Mouse (Mus musculus) midbrain, embryonic 12.5 days (tissue): ENCODE measurements around the gene 4930455H04Rik. TPM values are rescaled to one million over a fixed set of nuclear protein-coding genes. Genes with fewer than 3 reads are reported as not detected.

Experiments used
- ATAC-seq: fragments of 200-750 bp; cut with Nextera tagmentation; 2 replicates; pipeline ENCODE4 v1.8.0; 2017; ENCODE audit warnings: low read depth, moderate TSS enrichment, moderate library complexity; ENCODE audit not compliant: low FRiP score
- H3K27ac ChIP-seq: fragments of 300-500 bp; sonication (generic); replicated peaks from 2 replicates; pipeline ENCODE4 v1.5.1; 2016; ENCODE audit warnings: mild to moderate bottlenecking
- H3K27me3 ChIP-seq: fragments of 300-500 bp; sonication (generic); 2 replicates; pipeline ENCODE4 v1.6.1; 2016; ENCODE audit warnings: mild to moderate bottlenecking
- H3K36me3 ChIP-seq: fragments of 300-500 bp; sonication (generic); 2 replicates; pipeline ENCODE4 v1.6.1; 2016
- H3K4me1 ChIP-seq: fragments of 300-500 bp; sonication (generic); 2 replicates; pipeline ENCODE4 v1.6.1; 2016
- H3K4me2 ChIP-seq: fragments of 300-500 bp; sonication (generic); replicated peaks from 2 replicates; pipeline ENCODE4 v1.6.1; 2016; ENCODE audit warnings: mild to moderate bottlenecking, moderate library complexity
- H3K4me3 ChIP-seq: fragments of 300-500 bp; sonication (generic); 2 replicates; pipeline ENCODE4 v1.5.1; 2016; ENCODE audit warnings: mild to moderate bottlenecking
- H3K9ac ChIP-seq: fragments of 300-500 bp; sonication (generic); replicated peaks from 2 replicates; pipeline ENCODE4 v1.6.1; 2016; ENCODE audit warnings: mild to moderate bottlenecking, moderate library complexity
- H3K9me3 ChIP-seq: fragments of 300-500 bp; sonication (generic); 2 replicates; pipeline ENCODE4 v1.6.1; 2016; ENCODE audit warnings: mild to moderate bottlenecking
- WGBS: fragments of 180-500 bp; shearing (Covaris S2); methylation state at CpG from one replicate; pipeline ENCODE4 v1.1.7; 2016; 5-methylcytosine and 5-hydroxymethylcytosine counted together
- polyA plus RNA-seq: library from polyadenylated mRNA; unstranded; fragments of >200 nt; fragmentation: Nextera tagmentation; extraction: Ambion mirVana; gene quantifications from 2 replicates; pipeline ENCODE4 v1.2.1, GENCODE M21; 2016

Gene 4930455H04Rik
- polyA plus RNA-seq, result not detected in 2 replicates

- ATAC-seq, result no peak
- Histone ChIP-seq H3K27me3 (no peaks in the 10 kb centered on the region), H3K9me3 (no peaks in the 10 kb centered on the region), H3K36me3 (no peaks in the 10 kb centered on the region), H3K4me1 (peaks cover 14% of the 10 kb centered on the region), H3K9ac (peak within 1 kb of the TSS; percentile 39; the same call in 1 of the 2 replicates), H3K4me2 (peak within 1 kb of the TSS; percentile 54), H3K27ac (peak within 1 kb of the TSS; percentile 75), H3K4me3 (peak within 1 kb of the TSS; percentile 36)
- WGBS, result 69% methylated on average over 4 of the region's 4 CpGs
These were observed at the start of gene 4930455H04Rik for GRCm38 (mm10) chr3:116967967-116968366. TSS of gene 4930455H04Rik (plus strand) at chr3:116968267.

DNA sequence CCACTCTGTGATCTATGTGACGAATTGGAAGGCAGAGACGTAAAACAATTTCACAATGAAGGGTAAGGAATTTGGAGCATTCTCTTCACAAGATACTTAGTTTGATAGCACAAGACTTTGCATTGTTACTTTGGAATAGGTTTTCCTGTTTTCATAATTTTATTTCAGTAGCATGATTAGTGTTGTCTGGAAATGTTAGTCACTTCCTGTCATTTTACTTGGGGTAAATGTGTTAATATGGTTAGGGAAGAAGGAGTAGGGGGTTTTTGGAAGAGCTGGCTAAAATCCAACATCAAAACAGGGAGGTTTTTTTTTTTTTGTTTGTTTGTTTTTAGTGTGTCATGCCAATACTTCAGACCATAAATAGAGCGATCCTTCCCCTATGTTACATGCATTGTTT lies 46.5 kb upstream of the 4930455H04Rik start:
- H3K27ac ChIP-seq, result no peak overlapping the region
- H3K4me3 ChIP-seq, result no peak overlapping the region
- H3K9ac ChIP-seq, result no peak overlapping the region
- H3K4me2 ChIP-seq, result no peak overlapping the region
- H3K9me3 ChIP-seq, result no peaks in the 10 kb centered on the region
- H3K27me3 ChIP-seq, result no peaks in the 10 kb centered on the region
- WGBS, result 90% methylated on average over 3 of the region's 3 CpGs
- no peaks in the 10 kb centered on the region for H3K4me1 ChIP-seq
- no peak for ATAC-seq
- H3K36me3 ChIP-seq, result no peaks in the 10 kb centered on the region

- Histone ChIP-seq H3K4me1 (no peaks in the 10 kb centered on the region), H3K27me3 (no peaks in the 10 kb centered on the region), H3K9me3 (no peaks in the 10 kb centered on the region), H3K36me3 (no peaks in the 10 kb centered on the region), H3K4me3 (no peak overlapping the region), H3K27ac (no peak overlapping the region), H3K4me2 (no peak overlapping the region), H3K9ac (no peak overlapping the region)
- ATAC-seq, result no peak
- 91% methylated on average over 12 of the region's 12 CpGs for WGBS
These were observed 45.0 kb upstream of the 4930455H04Rik start for GRCm38 (mm10) chr3:116923042-116923441.

GRCm38 (mm10) chr3:116928994-116929393 lies 39.1 kb upstream of the 4930455H04Rik start:
- WGBS, result 81% methylated on average over 4 of the region's 4 CpGs
- H3K36me3 ChIP-seq, result no peaks in the 10 kb centered on the region
- H3K9ac ChIP-seq, result no peak overlapping the region
- no peaks in the 10 kb centered on the region for H3K4me1 ChIP-seq
- ATAC-seq, result no peak
- H3K9me3 ChIP-seq, result no peaks in the 10 kb centered on the region
- no peaks in the 10 kb centered on the region for H3K27me3 ChIP-seq
- no peak overlapping the region for H3K4me3 ChIP-seq
- no peak overlapping the region for H3K4me2 ChIP-seq
- H3K27ac ChIP-seq, result no peak overlapping the region

DNA sequence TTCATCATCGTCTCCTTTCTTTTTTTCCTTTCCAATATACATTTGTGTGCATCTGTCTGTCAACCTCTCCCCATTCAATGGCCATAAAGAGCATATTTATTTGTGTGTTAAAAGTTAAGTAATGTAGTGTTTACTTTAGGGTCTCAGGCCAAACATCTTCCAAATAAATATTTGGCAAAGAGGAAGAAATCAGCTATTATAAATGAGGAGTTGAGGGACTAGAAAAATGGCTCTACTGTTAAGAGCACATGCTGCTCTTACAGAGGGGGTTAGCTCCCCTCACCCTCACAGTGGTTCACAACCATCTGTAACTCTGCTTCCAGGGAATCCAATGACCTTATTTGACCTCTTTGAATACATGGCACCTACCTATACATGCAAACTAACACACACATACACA lies 34.9 kb upstream of the 4930455H04Rik start:
- 88% methylated on average over 1 of the region's 1 CpGs for WGBS
- no peak overlapping the region for H3K4me3 ChIP-seq
- no peak overlapping the region for H3K27ac ChIP-seq
- no peaks in the 10 kb centered on the region for H3K36me3 ChIP-seq
- no peak overlapping the region for H3K4me2 ChIP-seq
- H3K9ac ChIP-seq, result no peak overlapping the region
- H3K27me3 ChIP-seq, result no peaks in the 10 kb centered on the region
- H3K9me3 ChIP-seq, result no peaks in the 10 kb centered on the region
- H3K4me1 ChIP-seq, result peaks cover 3% of the 10 kb centered on the region; the same call in 1 of the 2 replicates
- no peak for ATAC-seq

DNA sequence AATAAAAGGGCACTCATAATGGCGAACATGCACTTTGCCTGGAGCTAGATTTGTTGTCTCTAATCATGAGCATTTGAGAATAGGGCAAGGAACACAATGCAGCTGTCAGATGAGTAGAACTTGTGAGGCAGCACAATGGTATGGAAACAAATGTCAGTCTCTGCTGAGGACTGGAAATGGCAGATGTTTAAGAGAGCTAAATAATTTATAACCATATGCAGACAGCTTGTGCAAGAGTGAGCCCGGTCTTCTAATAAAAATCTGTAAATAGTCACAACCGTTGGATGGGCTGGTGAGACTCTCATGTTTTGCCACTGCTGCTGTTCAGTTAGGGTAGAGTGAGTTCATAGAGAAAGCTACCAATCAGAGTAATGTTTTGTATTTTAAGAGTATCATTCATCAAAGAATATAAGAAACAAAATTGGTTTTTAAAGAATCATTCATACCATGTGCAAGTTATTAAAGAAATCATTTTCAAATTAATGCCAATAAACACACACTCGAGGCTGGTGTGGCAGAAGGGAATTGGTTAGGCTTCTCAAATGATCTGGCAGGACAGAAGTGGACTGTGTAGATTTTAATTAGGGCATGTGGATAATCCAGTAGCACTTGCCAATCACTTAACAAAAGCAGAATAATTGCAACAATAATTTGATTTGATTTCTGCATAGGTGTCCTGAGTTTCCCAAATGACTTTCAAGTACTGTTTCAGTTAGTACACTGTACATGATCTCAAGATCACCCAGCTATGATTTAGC lies 31.0 kb upstream of the 4930455H04Rik start:
- Histone ChIP-seq H3K27me3 (no peaks in the 10 kb centered on the region), H3K9me3 (no peaks in the 10 kb centered on the region), H3K4me2 (no peak overlapping the region), H3K9ac (no peak overlapping the region), H3K36me3 (no peaks in the 10 kb centered on the region), H3K4me1 (peaks cover 3% of the 10 kb centered on the region; the same call in 1 of the 2 replicates), H3K27ac (no peak overlapping the region), H3K4me3 (no peak overlapping the region)
- WGBS, result 75% methylated on average over 4 of the region's 4 CpGs
- peak; percentile 34; the same call in 1 of the 2 replicates for ATAC-seq

DNA sequence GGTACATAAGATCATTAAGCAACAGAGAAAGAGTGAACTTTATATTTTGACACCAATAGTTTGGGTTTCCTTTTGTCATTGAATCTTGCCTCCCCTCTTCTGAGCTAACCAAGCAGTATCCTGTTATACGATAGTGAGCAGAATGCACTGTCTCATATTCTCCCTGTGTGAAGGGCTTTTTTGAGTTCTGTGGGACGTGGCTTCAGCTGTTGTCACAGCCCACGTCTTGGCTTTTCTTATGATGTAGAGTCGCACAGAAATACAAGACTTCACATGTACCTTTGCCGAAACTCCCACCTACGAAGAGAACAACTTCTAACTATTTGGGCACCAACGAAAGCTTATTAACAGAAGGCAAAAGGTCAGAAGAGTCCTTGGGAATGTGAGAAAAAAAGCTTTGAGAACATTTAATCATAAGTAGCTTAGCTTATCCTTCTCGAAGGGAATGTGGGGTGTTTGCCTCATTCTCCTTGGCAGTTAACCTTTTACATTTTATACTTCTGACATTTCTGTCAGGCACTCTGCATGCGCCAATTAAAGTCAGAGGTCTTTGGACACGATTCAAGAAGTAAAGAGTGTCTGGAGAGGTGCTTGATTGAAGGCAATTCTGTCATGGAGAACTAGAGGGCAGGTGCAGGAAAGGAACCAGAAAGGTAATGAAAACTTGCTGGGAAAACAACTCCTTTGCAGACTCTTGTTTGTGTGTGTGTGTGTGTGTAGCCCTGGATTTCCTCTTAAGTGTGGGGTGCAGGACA lies 27.1 kb upstream of the 4930455H04Rik start:
- Histone ChIP-seq H3K36me3 (no peaks in the 10 kb centered on the region), H3K4me1 (peaks cover 3% of the 10 kb centered on the region; the same call in 1 of the 2 replicates), H3K4me3 (no peak overlapping the region), H3K4me2 (no peak overlapping the region), H3K27me3 (no peaks in the 10 kb centered on the region), H3K27ac (no peak overlapping the region), H3K9me3 (no peaks in the 10 kb centered on the region), H3K9ac (no peak overlapping the region)
- WGBS, result 77% methylated on average over 10 of the region's 10 CpGs
- ATAC-seq, result no peak

DNA sequence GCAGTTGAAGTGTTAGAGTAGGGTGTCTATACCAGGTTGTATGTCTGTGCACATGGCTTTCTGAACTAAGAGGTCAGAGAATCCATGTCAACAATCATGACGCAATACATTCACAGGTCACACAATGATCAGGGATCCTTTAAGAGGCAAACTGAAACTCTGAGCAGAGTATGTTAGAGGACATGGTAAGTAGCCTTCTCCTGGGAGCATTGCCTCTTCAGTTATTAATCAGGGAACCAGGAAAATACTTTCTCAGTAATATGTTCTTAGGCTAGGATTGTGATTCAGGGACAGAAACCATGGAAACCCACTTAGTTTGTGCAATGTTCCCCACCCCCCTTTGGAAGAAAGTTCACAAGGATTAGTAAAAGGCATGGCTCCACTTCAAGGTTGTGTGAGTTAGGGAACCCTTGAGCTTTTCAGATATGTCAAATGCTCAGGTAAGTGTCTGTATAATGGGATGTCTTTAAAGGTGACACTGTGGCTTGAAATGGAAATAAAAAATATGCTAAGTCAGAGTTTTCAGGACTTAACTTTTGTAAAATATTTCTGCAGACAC lies 26.4 kb upstream of the 4930455H04Rik start:
- ATAC-seq, result no peak
- Histone ChIP-seq H3K9ac (no peak overlapping the region), H3K36me3 (no peaks in the 10 kb centered on the region), H3K9me3 (no peaks in the 10 kb centered on the region), H3K4me1 (peaks cover 3% of the 10 kb centered on the region; the same call in 1 of the 2 replicates), H3K27ac (no peak overlapping the region), H3K4me3 (no peak overlapping the region), H3K4me2 (no peak overlapping the region), H3K27me3 (no peaks in the 10 kb centered on the region)
- 89% methylated on average over 1 of the region's 1 CpGs for WGBS

GRCm38 (mm10) chr3:116942751-116943150 lies 25.3 kb upstream of the 4930455H04Rik start:
- H3K4me1 ChIP-seq, result no peaks in the 10 kb centered on the region
- no peaks in the 10 kb centered on the region for H3K9me3 ChIP-seq
- H3K9ac ChIP-seq, result no peak overlapping the region
- H3K27me3 ChIP-seq, result no peaks in the 10 kb centered on the region
- H3K36me3 ChIP-seq, result no peaks in the 10 kb centered on the region
- ATAC-seq, result no peak
- H3K4me3 ChIP-seq, result no peak overlapping the region
- WGBS, result 77% methylated on average over 6 of the region's 6 CpGs
- no peak overlapping the region for H3K27ac ChIP-seq
- no peak overlapping the region for H3K4me2 ChIP-seq

- 82% methylated on average over 4 of the region's 4 CpGs for WGBS
These were observed 24.6 kb upstream of the 4930455H04Rik start for GRCm38 (mm10) chr3:116943422-116943821.

GRCm38 (mm10) chr3:116946476-116946875 lies 21.6 kb upstream of the 4930455H04Rik start:
- Histone ChIP-seq H3K9ac (no peak overlapping the region), H3K27ac (no peak overlapping the region), H3K4me3 (no peak overlapping the region), H3K9me3 (no peaks in the 10 kb centered on the region), H3K36me3 (no peaks in the 10 kb centered on the region), H3K4me1 (no peaks in the 10 kb centered on the region), H3K27me3 (no peaks in the 10 kb centered on the region), H3K4me2 (no peak overlapping the region)
- 94% methylated on average over 4 of the region's 4 CpGs for WGBS
- ATAC-seq, result no peak

More at GRCm38 (mm10) chr3:116943422-116943821, 24.6 kb upstream of the 4930455H04Rik start:
- Histone ChIP-seq H3K4me2 (no peak overlapping the region), H3K27ac (no peak overlapping the region), H3K9ac (no peak overlapping the region), H3K9me3 (no peaks in the 10 kb centered on the region), H3K4me1 (no peaks in the 10 kb centered on the region), H3K36me3 (no peaks in the 10 kb centered on the region), H3K27me3 (no peaks in the 10 kb centered on the region), H3K4me3 (no peak overlapping the region)
- ATAC-seq, result no peak

DNA sequence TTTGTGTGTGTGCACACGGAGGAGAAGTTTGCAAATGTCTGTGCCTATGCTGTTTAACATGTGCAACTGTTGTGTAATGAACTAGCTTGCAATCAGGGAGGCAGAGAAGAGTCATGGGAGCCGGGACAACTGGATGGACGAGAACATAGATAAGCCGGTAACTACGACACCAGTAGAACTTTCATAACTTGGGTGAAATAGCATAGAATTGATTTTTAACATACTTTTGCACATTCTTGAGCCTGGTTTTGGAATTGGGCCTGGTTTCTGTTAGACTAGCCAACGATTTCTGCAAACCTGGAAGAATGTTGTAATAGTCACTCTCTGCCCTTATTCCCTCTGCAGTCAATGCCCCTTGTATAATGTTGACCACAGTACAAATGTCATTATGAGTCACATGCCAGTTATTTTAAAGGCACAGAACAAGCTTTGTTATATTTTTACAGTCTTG lies 17.4 kb upstream of the 4930455H04Rik start:
- no peaks in the 10 kb centered on the region for H3K27me3 ChIP-seq
- H3K36me3 ChIP-seq, result no peaks in the 10 kb centered on the region
- ATAC-seq, result no peak
- WGBS, result 89% methylated on average over 6 of the region's 6 CpGs
- H3K9me3 ChIP-seq, result no peaks in the 10 kb centered on the region
- no peak overlapping the region for H3K27ac ChIP-seq
- H3K4me2 ChIP-seq, result no peak overlapping the region
- H3K9ac ChIP-seq, result no peak overlapping the region
- H3K4me1 ChIP-seq, result no peaks in the 10 kb centered on the region
- no peak overlapping the region for H3K4me3 ChIP-seq
